Mouse (Mus musculus) embryo, embryonic 11.5 days (tissue): Measurements from ENCODE around the gene Txk.

Experiments
- DNase-seq: peaks from one replicate; pipeline ENCODE4 v3.0.0-alpha.2; 2012; ENCODE audit warnings: low read depth, low spot score

The Txk gene

DNA sequence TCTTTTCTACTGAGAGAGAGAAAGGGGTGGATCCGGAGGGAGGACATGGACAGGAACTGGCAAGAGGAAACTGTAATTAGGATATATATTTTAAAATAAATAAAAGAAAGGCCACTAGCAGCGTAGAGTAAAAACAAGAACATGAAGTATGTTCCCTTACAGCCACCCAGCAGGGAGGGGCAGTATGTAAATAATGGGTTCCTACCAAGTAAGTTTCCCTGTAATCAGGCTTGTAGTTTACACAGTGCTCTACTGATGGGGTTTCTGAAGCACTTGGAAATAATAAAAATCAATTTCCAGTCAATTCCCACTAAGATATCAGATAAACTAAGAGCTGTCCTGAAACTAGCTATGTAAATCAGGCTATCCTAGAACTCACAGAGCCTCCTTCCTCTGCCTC is 57.9 kb downstream of the Txk start:
- no peak for DNase-seq

GRCm38 (mm10) chr5:72690516-72690915 is 62.1 kb downstream of the Txk start:
- no peak for DNase-seq

GRCm38 (mm10) chr5:72689556-72689955 is 63.0 kb downstream of the Txk start:
- no peak for DNase-seq

DNA sequence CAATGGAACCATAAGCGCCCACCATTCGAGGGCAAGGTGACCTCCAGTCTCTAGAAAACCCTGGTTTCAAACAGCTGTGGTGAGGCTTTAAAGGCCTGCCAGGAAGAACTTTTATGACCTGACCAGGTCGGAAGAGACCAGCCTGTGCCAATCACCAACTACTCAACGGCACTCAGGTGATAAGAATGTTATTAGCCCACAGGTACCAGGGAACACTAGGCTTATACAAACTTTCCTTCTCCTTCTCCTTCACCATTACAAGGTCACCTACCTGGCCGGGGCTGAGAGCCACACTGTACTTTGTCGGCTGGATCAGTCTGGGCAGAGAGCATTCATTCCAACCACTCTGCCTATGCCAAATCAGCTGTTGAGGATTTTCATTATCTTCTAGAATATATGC is 71.1 kb downstream of the Txk start:
- no peak for DNase-seq

GRCm38 (mm10) chr5:72674994-72675542 is 77.5 kb downstream of the Txk start:
- no peak for DNase-seq

DNA sequence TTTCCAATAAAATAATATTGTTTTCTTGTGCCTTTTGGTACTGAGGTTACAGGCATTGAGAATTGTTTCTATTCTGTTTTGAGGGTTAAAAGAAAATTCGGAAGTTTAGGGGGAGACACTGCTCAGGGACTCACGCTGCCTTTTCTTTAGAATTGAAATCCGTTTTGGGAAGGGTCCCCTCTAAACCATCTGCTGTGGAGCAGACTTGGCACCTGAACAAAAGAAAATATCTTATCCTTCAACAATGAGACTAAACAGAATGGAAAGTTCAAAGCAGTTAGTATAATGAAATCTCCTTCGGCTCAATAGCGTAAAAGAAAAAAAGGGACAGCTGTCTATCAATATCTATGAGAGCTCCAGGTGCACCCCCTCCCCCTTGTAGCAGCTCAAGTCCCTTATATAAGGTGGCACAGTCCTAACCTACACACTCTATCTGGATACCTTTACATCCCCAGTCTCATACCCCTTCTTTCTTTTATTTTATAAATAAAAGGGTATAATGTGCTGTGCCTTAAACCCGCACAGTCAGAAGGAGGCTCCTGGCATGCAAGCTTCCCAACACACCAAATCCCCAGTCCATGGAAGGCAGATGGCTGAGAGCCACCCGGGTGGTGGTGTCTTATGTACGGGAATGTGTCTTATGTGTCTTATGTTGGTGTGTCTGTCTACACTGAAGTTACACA is 81.4 kb downstream of the Txk start:
- DNase-seq: no peak

- DNase-seq: no peak
Observed at GRCm38 (mm10) chr5:72668351-72668750, 84.2 kb downstream of the Txk start.

- no peak for DNase-seq
Observed at GRCm38 (mm10) chr5:72666428-72666827, 86.1 kb downstream of the Txk start.

GRCm38 (mm10) chr5:72665281-72665680 is 87.3 kb downstream of the Txk start:
- DNase-seq: no peak

DNA sequence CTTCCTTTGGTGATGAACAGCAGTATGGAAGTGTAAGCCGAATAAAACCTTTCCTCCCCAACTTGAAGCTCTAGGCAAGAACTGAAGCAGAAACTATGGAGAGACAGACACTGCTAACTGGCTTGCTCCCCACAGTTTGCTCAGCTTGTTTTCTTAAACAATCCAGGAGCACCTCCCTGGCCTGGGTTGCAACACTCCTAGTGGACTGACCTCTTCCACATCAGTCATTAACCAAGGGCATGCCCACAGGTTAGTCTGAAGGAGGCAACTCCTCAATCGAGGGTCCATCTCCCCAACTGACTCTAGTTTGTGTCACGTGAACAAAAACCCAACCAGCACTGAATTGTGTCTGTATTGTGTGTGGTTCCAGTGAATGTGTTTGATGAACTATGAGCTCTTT is 87.7 kb downstream of the Txk start:
- DNase-seq: no peak

GRCm38 (mm10) chr5:72664126-72664525 is 88.5 kb downstream of the Txk start:
- DNase-seq: no peak

GRCm38 (mm10) chr5:72661051-72661781 is 91.4 kb downstream of the Txk start:
- no peak for DNase-seq

GRCm38 (mm10) chr5:72658375-72658774 is 94.2 kb downstream of the Txk start:
- DNase-seq: no peak

DNA sequence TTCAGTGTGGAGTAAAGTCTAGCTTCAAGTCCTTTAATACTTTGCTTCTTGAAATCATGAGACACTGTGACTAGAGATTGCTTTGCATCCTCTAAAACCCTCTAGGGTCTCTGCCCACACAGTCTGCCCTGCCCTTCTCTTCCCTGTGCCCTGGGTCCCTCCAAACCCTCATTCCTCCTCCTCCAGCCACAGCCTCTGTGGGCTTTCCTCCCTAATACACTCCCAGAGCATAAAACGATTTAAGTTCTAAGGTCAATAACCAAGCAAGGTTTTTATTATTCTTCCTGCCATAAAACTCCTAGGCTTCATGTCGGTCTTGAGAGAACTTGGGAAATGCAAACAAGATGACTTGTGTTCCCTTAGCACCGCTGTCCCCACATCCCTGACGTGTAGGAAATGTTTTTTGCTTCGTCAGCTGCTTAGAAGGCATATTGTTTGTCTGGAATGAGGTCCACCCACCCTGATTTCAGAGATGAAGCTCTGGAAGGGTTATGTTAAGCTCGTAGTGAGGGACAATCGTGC is 96.2 kb downstream of the Txk start:
- DNase-seq: no peak

DNA sequence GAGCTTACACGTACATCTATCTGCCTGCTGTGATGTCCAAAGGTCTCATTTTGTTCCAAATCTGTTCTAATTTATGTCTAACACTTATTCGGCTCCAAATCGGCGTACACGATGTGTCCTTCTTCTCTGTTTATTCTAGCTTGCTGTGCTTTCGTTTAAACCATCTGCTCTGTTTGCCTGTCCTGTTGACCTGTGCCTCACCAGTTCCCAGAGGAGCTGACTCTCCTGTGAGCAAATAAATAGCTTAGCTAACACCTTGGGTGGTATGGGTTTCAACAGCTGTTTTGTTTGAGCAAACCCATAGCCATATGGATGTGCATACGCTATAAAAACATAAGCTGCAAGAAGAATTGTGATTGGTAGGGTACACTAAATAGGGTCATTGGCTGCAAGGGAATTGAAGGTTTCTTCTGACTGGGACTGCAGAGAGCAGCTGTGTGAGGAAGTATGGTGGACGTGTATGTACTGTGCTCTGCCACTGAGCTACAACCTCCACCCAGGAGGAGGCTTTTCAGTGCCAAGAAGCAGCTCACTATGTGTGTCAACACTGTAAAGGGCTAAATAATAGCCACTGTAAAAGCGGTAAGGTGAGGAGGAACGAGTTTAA is 99.4 kb downstream of the Txk start:
- DNase-seq: no peak

DNA sequence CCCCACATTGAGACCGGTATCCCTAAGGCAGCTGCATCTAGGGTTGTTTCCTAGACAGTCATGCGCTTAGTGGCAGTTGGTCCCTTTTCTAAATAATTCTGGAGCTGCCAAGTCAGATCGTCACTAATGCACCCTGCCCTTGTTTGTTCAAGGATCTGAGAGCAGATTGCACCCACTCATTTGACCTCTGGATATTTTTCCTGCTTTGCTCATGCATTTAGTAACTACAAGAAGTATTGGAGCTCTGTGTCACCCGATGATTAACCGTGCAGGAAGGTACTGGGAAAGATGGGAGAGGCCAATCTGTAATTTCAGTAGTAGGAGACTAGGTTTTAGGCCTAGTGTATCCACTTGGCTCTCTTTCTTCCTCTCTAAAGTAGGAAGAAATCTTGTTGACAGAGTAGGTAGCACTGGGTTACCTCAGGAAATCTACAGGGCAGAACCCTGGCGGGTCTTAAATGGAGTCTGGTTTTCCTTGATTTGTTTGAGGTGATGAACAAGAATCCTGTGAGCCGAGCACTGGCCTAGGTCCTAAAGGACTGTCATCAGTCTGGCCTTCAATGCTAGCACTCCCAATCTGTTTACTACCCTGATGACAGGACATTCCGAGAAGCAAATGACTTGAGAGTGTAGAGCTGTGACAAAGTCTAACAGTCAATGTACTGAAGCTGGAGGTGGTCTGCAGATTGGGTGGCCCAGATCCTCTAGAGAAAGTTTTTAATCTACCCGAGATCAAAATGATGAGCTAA is 103.4 kb downstream of the Txk start:
- DNase-seq: no peak

DNA sequence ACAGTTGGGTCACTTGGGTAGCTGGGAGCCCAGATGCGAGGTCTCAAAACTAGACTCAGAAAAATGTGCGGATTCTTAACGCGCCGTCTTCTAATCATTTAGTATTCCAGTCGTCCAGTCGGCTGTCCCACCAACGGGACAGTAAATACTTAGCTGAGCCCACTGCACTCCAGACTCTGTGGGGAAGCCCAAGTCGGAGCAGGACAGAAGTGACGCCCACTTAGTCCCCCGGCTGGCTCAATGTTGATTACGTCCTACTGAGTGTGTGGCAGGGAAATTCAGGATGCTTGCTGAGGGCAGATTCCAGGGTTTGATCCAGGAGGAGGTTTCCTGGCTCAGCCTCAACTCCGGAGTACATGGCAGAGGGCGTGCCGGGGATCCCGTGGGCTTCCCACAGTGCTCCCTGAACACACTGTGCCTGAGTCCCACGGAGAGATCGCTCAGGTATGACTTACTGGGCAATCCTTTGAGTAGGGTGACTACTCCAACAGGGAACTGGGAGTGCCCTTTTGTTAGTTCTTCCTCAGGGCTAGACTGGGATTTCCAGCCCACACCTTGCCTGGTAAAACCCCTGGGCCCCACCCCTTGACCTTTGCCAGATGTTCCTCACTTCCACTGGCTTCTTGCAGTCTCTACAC is 104.5 kb downstream of the Txk start:
- no peak for DNase-seq

- peak; percentile 40 for DNase-seq
Observed at GRCm38 (mm10) chr5:72647418-72647907, 105.1 kb downstream of the Txk start, which contains the start of gene Nipal1. Nipal1 (plus strand) TSS chr5:72647795.

DNA sequence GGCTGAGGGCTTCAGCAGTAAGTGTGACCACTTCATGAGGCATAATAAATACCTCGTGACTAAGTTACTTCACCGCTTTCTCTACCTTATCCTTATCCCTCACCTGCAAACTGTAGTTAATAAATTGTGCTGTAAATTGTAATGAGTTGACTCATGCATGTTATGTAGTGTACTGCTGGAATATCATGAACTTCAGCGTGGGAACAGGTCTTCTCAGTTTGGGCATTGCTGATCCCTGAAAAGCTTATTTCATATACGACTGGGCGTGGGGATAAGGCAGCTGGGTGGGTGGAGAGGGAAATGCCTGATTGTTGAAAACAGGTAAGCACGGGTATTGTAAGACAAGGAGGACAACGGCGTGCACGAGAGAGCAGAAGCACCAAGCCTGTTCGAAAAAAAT is 105.6 kb downstream of the Txk start:
- no peak for DNase-seq

DNA sequence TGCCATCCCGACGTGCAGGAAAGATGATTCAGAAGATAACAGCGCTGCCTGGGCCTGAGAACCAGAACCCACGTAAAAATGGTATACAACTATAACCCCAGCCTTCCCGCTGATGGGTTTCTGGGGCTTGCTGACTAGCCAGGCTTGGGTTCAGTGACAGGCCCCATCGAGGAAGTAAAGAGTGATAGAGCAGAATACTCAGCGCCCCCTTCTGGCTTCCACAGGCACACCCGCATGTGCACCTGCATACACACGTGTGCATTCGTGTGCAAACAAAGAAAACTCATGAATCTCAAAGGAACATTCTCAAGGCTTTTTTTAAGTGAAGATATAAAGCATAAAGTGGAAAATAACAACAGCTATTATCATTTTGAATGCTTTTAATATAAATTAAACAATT is 106.4 kb downstream of the Txk start:
- no peak for DNase-seq
